Mouse (Mus musculus): ENCODE data around the gene Mical1. TPM values are rescaled to one million over a fixed set of nuclear protein-coding genes. Genes with fewer than 3 reads are reported as not detected.

The Mical1 gene
- polyA plus RNA-seq, 2 experiments = 40.2 to 53.8 TPM

GRCm38 (mm10) chr10:41485778-41486177 is 9.7 kb downstream of the Mical1 start:
- 93% methylated on average over 16 of the region's 16 CpGs for WGBS
- TF ChIP-seq POLR2A (IDR thresholded peaks at IDR 0.05; ENCODE audit: borderline replicate concordance, extremely low read depth, insufficient read depth, insufficient read length) = no peak
- no peak overlapping the region for H3K9ac ChIP-seq (ENCODE audit: low read depth, low read length, severe bottlenecking)
- no peak overlapping the region for H3K27ac ChIP-seq (replicated peaks; ENCODE audit: low read depth, low read length)
- no peak overlapping the region for H3K4me2 ChIP-seq (replicated peaks; ENCODE audit: low read depth, low read length, severe bottlenecking)
- no peaks in the 10 kb centered on the region for H3K9me3 ChIP-seq (ENCODE audit: control insufficient read depth, low read length)
- no peak for ATAC-seq (ENCODE audit: low FRiP score, low read depth)
- no peak overlapping the region for H3K4me3 ChIP-seq (replicated peaks; ENCODE audit: low read length)
- H3K36me3 ChIP-seq (ENCODE audit: control insufficient read depth, insufficient read depth, low read length) = peaks cover 71% of the 10 kb centered on the region
- no peak for DNase-seq (ENCODE audit: low spot score)
- H3K27me3 ChIP-seq (ENCODE audit: control insufficient read depth, insufficient read depth, low read length) = no peaks in the 10 kb centered on the region
- H3K4me1 ChIP-seq (ENCODE audit: control insufficient read depth, insufficient read depth, low read length) = peaks cover 14% of the 10 kb centered on the region

DNA sequence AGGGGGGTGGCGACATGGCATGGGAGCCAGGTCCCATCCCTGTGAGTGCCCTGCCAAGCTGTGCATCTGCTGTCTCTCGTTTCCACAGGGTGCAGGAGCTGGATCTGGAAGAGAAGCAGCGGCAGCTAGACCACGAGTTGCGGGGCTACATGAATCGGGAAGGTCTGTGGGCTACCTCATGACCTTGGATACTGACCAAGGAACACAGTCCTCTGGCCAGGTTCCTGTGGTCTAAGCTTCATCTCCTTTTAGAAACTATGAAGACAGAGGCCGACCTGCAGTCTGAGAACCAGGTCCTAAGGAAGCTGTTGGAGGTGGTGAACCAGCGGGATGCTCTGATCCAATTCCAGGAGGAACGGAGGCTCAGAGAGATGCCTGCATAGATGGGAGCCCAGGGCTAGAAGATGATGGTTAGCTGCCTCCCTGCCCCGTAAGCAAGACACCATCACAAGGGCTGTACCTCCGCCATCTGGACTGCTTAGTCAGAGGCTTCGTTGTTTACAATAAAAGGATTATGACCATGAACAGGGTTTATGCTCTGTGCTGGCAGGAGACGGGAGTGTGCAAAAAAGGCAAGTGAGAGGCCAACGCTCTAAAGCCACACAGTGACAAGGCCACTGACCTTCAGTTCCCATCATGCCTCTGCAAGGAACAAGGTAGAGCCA is 10.5 kb downstream of the Mical1 start:
- TF ChIP-seq POLR2A (IDR thresholded peaks at IDR 0.05; ENCODE audit: borderline replicate concordance, extremely low read depth, insufficient read depth, insufficient read length) = no peak
- Histone ChIP-seq H3K9me3 (ENCODE audit: control insufficient read depth, low read length) (no peaks in the 10 kb centered on the region), H3K27ac (replicated peaks; ENCODE audit: low read depth, low read length) (no peak overlapping the region), H3K27me3 (ENCODE audit: control insufficient read depth, insufficient read depth, low read length) (no peaks in the 10 kb centered on the region), H3K9ac (ENCODE audit: low read depth, low read length, severe bottlenecking) (no peak overlapping the region), H3K36me3 (ENCODE audit: control insufficient read depth, insufficient read depth, low read length) (peaks cover 64% of the 10 kb centered on the region), H3K4me1 (ENCODE audit: control insufficient read depth, insufficient read depth, low read length) (peaks cover 14% of the 10 kb centered on the region), H3K4me3 (replicated peaks; ENCODE audit: low read length) (no peak overlapping the region), H3K4me2 (replicated peaks; ENCODE audit: low read depth, low read length, severe bottlenecking) (no peak overlapping the region)
- DNase-seq (ENCODE audit: low spot score) = no peak
- WGBS = 84% methylated on average over 14 of the region's 14 CpGs
- no peak for ATAC-seq (ENCODE audit: low FRiP score, low read depth)

DNA sequence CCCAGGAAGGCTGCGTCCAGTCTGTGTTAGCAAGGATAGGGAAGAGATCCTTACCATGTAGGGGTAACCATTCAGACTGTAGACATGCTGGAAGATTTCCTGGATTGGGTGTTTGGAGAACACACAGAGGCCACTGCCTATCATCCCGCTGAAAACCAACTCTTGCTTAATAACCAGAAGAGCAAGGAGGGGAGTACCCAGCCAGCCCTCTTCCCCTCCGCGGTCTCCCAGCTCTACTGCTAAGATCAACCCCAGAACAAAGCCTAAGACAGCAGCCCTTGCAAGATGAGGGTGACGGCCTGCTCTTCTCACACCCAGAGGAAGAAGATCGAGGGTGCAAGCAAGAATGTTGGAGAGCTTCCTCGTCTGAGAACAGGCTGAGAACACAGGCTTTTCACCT is 12.8 kb downstream of the Mical1 start:
- ATAC-seq (ENCODE audit: low FRiP score, low read depth) = no peak
- no peak overlapping the region for H3K27ac ChIP-seq (replicated peaks; ENCODE audit: low read depth, low read length)

GRCm38 (mm10) chr10:41489294-41489693 is 13.2 kb downstream of the Mical1 start:
- H3K4me3 ChIP-seq (replicated peaks; ENCODE audit: low read length) = peak overlapping the region; percentile 62
- H3K4me2 ChIP-seq (replicated peaks; ENCODE audit: low read depth, low read length, severe bottlenecking) = peak overlapping the region; percentile 100
- ATAC-seq (ENCODE audit: low FRiP score, low read depth) (no peak), DNase-seq (ENCODE audit: low spot score) (no peak)
- TF ChIP-seq POLR2A (IDR thresholded peaks at IDR 0.05; ENCODE audit: borderline replicate concordance, extremely low read depth, insufficient read depth, insufficient read length) = no peak
- H3K27me3 ChIP-seq (ENCODE audit: control insufficient read depth, insufficient read depth, low read length) = no peaks in the 10 kb centered on the region
- no peak overlapping the region for H3K27ac ChIP-seq (replicated peaks; ENCODE audit: low read depth, low read length)
- WGBS = 17% methylated on average over 8 of the region's 8 CpGs
- peaks cover 40% of the 10 kb centered on the region for H3K36me3 ChIP-seq (ENCODE audit: control insufficient read depth, insufficient read depth, low read length)
- H3K9ac ChIP-seq (ENCODE audit: low read depth, low read length, severe bottlenecking) = peak overlapping the region; percentile 73
- H3K9me3 ChIP-seq (ENCODE audit: control insufficient read depth, low read length) = no peaks in the 10 kb centered on the region
- peaks cover 14% of the 10 kb centered on the region for H3K4me1 ChIP-seq (ENCODE audit: control insufficient read depth, insufficient read depth, low read length)

More for the DNA sequence above, 12.8 kb downstream of the Mical1 start:
- TF ChIP-seq POLR2A (IDR thresholded peaks at IDR 0.05; ENCODE audit: borderline replicate concordance, extremely low read depth, insufficient read depth, insufficient read length) = no peak
- Histone ChIP-seq H3K4me2 (replicated peaks; ENCODE audit: low read depth, low read length, severe bottlenecking) (peak overlapping the region; percentile 100), H3K4me1 (ENCODE audit: control insufficient read depth, insufficient read depth, low read length) (peaks cover 14% of the 10 kb centered on the region), H3K4me3 (replicated peaks; ENCODE audit: low read length) (peak overlapping the region; percentile 62), H3K9ac (ENCODE audit: low read depth, low read length, severe bottlenecking) (peak overlapping the region; percentile 73), H3K36me3 (ENCODE audit: control insufficient read depth, insufficient read depth, low read length) (peaks cover 44% of the 10 kb centered on the region), H3K27me3 (ENCODE audit: control insufficient read depth, insufficient read depth, low read length) (no peaks in the 10 kb centered on the region), H3K9me3 (ENCODE audit: control insufficient read depth, low read length) (no peaks in the 10 kb centered on the region)
- WGBS = 45% methylated on average over 7 of the region's 7 CpGs
- DNase-seq (ENCODE audit: low spot score) = no peak

- peaks cover 14% of the 10 kb centered on the region for H3K4me1 ChIP-seq (ENCODE audit: control insufficient read depth, insufficient read depth, low read length)
- H3K36me3 ChIP-seq (ENCODE audit: control insufficient read depth, insufficient read depth, low read length) = peaks cover 35% of the 10 kb centered on the region
- peak within 1 kb of the TSS; percentile 100 for H3K4me2 ChIP-seq (replicated peaks; ENCODE audit: low read depth, low read length, severe bottlenecking)
- DNase-seq (ENCODE audit: low spot score) = peak; percentile 91
- peak within 1 kb of the TSS; percentile 73 for H3K9ac ChIP-seq (ENCODE audit: low read depth, low read length, severe bottlenecking)
- no peak for TF ChIP-seq POLR2A (IDR thresholded peaks at IDR 0.05; ENCODE audit: borderline replicate concordance, extremely low read depth, insufficient read depth, insufficient read length)
- no peaks in the 10 kb centered on the region for H3K27me3 ChIP-seq (ENCODE audit: control insufficient read depth, insufficient read depth, low read length)
- peak within 1 kb of the TSS; percentile 62 for H3K4me3 ChIP-seq (replicated peaks; ENCODE audit: low read length)
- peak; percentile 94 for ATAC-seq (ENCODE audit: low FRiP score, low read depth)
- WGBS = 1% methylated on average over 32 of the region's 50 CpGs
- H3K9me3 ChIP-seq (ENCODE audit: control insufficient read depth, low read length) = no peaks in the 10 kb centered on the region
- H3K27ac ChIP-seq (replicated peaks; ENCODE audit: low read depth, low read length) = peak within 1 kb of the TSS; percentile 76
Measured at GRCm38 (mm10) chr10:41489708-41490517, 13.8 kb downstream of the Mical1 start, which contains the start of the genes Smpd2 and Ppil6. Smpd2 (minus strand) TSS chr10:41490369. Ppil6 (plus strand) TSS chr10:41490439.
